Mouse (Mus musculus) gastrocnemius, adult 18-20 months (tissue): ENCODE results near the gene Vmp1. TPM values are rescaled to one million over a fixed set of nuclear protein-coding genes. Genes with fewer than 3 reads are reported as not detected.
A peak's percentile ranks its signal among the peaks of the same experiment; 100 is the strongest.

Experiments
- DNase-seq: peaks from one replicate; pipeline ENCODE4 v3.0.0; 2021; ENCODE audit warnings: low spot score
- total RNA-seq, 2 experiments: library from RNA; stranded (reverse); gene quantifications; 2 replicates each; pipeline ENCODE4 v1.2.3; 2021

Vmp1 gene
- total RNA-seq, 2 experiments from 2014 or later: 76.3 to 84.8 TPM

- DNase-seq: no peak
These were observed 8.1 kb downstream of the Vmp1 start for GRCm38 (mm10) chr11:86675520-86675919.

DNA sequence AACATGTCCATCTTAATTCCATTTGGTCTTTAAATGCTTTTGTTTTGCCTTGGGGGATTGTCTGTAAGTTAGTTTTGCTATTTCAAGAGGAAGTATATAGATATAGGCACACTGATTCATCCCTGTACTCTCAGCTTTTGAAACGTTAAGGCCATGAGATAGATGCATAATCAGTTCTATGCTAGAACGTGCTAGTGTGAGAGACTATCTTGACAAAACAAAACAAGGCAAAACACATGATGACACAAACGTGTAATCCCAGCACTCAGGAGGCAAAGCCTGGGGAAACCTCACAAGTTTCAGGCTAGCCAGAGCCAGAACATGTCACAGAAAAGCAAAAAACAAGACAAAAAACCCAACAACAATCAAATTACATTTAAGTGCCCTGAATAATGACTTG lies 10.9 kb downstream of the Vmp1 start:
- no peak for DNase-seq

GRCm38 (mm10) chr11:86671041-86671675 lies 12.5 kb downstream of the Vmp1 start:
- peak; percentile 55 for DNase-seq

DNA sequence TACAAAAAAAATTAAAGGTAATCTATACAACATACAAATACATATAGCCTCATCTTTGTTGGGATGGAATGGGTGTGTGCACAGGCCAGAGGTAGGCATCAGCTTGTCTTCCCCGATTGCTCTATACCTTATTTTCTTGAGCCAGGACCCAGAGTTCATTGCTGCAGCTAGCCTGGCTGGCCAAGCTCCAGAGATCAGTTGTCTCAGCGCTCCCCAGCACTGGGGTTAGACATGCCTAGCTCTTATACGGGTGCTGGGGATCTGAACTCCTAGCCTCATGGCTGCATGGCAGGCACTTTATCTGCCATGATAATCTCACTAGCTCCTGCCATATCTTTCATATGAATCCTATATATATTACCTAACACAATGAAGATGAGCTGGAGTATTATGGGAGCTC lies 15.5 kb downstream of the Vmp1 start:
- no peak for DNase-seq

- DNase-seq: no peak
These were observed 16.1 kb downstream of the Vmp1 start for GRCm38 (mm10) chr11:86667553-86667952.

GRCm38 (mm10) chr11:86664406-86664805 lies 19.2 kb downstream of the Vmp1 start:
- DNase-seq: no peak

DNA sequence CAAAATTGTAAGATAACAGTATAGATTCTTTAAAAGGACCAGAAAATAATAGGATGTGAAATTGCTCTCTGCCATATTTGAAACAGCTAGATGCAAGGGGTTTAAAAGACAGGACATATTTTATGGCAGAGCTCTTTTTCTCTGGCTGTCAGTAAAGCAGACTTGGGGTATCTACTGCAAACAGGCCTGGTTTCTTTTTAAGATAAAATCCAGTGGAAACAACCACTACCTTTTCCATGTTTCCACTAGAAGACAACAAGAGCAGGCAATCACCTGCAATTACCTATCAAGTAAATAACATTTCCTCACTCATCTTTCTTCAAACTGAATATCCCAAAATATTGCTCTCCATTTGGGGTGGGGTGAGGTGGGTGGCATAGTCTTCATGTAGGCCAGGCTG lies 19.7 kb downstream of the Vmp1 start:
- DNase-seq: no peak

GRCm38 (mm10) chr11:86662986-86663895 lies 20.4 kb downstream of the Vmp1 start:
- no peak for DNase-seq

GRCm38 (mm10) chr11:86657863-86658262 lies 25.8 kb downstream of the Vmp1 start:
- no peak for DNase-seq

- DNase-seq: no peak
These were observed 26.6 kb downstream of the Vmp1 start for GRCm38 (mm10) chr11:86656849-86657567.

DNA sequence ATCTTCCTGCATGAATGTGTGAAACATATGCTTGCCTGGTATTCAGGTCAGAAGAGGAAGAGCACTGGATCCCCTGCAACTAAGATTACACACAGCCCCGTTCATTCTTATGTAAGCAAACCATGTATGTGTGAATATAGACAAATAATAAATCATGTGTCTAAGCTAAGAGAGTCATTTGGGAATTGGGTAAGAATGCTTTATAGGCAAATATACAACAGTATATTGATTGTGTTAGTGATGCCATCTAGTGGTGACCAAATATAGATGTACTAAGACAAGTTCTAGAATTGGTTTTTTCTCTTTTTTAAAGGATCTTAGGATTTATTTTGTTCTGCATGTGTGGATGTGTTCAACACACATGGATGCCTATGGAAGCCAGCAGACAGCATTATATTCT lies 28.0 kb downstream of the Vmp1 start:
- DNase-seq: no peak

GRCm38 (mm10) chr11:86654096-86654495 lies 29.5 kb downstream of the Vmp1 start:
- no peak for DNase-seq

DNA sequence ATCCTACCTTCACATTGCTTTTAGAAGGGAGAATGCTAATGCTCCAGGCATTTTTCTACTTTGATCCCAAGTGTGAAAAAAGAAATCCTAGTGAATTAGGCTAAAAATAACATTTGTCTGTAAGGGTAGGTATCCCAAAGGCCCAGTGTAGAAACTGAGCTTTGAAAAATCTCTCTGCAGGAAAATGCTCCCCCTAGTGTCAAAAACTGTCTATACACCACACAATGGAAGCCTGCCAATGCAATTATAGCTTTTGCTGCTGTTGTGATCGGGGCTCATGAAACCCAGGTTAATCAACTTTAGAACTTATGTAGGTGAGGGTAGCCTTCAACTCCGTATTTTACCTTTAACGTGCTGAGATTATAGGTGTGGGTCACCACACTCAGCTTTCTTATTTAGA lies 30.2 kb downstream of the Vmp1 start:
- DNase-seq: peak; percentile 86

DNA sequence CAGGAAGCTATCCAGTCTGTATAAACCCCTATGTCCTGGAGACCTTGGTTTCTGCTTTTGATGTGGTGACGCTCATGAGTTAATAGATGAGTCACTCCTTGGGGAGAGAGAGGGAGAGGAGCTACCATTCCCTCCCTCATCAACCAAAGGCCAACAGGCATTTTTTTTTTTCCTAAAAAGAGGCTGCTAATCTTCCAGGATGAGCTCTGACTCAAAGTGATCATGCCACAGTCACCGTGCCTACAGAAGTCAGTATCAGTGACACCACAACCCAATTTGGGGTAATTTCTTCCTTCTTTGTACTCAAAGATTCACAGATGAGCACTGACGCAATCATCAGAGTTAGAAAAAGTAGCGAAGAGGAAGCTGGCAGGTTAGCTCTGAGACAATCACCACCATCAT lies 31.1 kb downstream of the Vmp1 start:
- no peak for DNase-seq

- DNase-seq: no peak
These were observed 33.0 kb downstream of the Vmp1 start for GRCm38 (mm10) chr11:86650676-86651075.

- no peak for DNase-seq
These were observed 34.1 kb downstream of the Vmp1 start for GRCm38 (mm10) chr11:86649542-86649941.

DNA sequence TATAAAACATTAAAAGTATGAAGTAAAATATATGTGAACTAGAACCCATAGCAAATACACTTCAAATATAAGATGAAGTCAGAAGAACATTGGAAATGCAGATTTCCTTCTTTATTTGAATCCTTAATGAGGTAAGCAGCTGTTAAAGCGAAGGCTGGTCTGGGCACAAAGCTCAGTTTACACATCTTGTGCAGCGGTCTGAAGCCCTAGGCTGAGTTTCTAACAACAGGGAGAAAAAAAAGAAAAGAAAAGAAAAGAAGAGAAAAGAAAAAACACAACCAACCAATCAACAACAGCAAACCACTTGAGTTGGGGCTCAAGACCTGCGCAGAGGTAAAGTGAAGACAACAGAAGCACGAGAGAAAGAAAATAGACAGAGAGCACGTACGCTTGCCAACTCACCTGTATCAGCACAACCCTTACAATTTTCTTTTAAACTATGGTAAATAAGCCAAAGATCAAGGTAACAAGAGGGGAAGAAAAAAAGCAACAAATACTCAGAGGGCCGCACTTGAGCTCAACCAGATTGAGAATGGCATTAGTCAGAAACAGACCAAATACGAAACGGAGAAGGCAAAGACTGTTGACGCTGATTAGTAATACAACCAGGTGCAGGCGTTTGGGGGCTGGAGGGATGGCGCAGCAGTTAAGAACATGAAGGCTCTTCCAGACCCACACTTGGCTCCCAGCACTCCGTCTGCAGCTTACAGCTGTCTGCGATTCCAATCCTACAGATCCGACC lies 35.8 kb downstream of the Vmp1 start:
- no peak for DNase-seq

DNA sequence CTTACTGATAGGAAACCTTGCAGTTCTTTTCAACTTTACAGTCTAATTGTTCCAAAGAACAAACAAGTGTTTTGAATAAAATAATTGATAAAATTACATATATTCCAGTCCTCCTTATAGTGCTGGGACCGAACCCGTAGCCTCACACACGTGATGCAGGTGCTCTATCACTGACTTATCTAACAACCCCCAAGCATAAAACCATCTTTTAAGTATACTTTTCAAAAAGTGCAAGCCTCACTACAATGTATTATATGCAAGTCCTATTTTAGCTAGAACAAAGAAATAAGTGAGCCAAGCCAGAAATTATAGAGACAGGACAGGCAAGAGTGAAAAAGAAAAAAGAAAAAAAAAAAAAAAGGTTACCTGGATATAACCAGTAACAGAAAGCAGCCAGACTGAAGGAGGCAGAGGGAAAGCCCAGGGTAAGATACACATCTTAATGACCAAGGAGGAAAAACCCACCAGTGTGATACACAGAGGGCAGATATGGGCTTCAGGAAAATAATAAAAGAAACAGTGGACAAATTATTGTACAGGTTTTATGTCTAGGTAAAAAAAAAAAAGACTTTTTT lies 36.7 kb downstream of the Vmp1 start:
- no peak for DNase-seq

DNA sequence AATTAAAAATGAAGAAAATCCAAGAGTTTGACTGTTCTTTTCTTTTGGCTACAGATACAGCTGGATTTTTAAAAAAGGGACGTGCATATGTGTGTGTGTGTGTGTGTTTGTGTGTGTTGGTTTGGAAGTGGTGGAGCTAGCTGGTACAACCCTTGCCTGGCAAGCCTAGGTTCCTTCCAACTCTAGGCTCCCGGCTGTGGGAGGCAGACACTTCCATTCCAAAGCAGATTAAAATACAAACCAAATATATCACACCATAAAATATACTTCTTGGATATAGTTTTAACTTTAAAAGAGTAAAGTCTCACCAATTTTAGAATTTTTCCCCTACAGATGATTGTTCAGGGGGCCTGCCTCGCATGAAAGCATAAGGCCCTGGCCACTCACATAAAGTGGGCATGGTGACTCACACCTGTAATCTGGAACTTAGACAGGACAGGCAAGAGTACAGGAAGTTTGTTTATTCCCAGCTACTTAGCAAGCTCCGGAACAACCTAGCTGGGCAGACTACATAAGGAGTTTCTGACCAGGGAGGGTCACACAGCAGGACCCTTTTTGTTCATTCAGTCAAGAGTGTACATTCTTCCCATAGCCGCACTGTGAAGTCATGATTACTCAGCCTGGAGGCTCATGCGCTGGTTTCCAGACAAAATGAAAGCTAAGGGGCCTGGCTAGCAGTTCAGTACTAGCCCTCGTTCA lies 37.4 kb downstream of the Vmp1 start:
- no peak for DNase-seq

DNA sequence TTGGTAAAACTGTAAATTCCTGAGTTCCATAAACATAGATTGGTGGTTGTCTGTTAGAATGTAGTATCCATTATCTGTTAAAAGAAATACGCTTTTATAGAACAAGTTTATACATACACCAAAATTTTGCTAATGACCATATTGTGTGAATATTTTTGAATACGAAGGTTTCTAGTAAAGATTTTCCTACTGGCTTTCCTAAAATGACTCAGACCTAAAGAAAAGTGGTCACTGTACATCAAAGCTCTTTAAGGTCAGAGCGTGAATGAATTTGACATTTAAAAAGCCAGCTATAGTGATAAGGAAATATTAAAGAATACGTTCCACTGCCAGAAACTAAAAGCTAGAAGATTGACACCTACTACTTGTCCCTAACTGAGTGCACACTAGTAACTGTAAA lies 39.1 kb downstream of the Vmp1 start:
- no peak for DNase-seq

DNA sequence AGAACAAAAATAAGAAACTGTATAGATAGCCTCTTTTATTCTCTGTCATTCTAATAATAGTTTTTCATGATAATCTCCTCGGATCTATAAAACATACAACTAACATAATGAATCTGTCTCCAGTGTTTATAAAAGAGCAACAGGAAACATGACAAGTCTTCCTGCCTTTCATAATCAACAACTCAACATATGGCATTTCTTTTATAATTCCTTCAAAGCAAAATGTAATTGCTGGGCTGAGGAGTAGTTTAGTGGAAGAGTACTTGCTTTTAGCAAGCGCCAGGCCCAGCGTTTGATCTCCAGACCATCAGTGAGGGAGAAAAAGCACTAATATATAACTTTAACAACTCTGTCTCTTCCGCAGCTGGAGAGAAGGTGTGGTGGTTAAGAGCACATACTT lies 41.9 kb downstream of the Vmp1 start:
- no peak for DNase-seq
